Mouse (Mus musculus) liver, adult 2 months (tissue): Measurements from ENCODE around the gene Evl. TPM values are rescaled to one million over a fixed set of nuclear protein-coding genes. Genes with fewer than 3 reads are reported as not detected.

ENCODE experiments used
- DNase-seq: peaks from one replicate; pipeline ENCODE4 v3.0.0-alpha.2; 2011; ENCODE audit warnings: low read depth, low spot score; ENCODE audit errors: extremely low read depth
- H3K27ac ChIP-seq: fragments of 200-500 bp; replicated peaks from 2 replicates; pipeline ENCODE4 v1.5.1; 2012; ENCODE audit warnings: low read depth, mild to moderate bottlenecking, control low read depth, inconsistent platforms, low read length; ENCODE audit not compliant: insufficient read depth
- H3K27me3 ChIP-seq: fragments of 200-500 bp; 2 replicates; pipeline ENCODE4 v1.6.1; 2012; ENCODE audit warnings: mild to moderate bottlenecking, moderate library complexity, low read length, inconsistent platforms; ENCODE audit not compliant: control insufficient read depth, insufficient read depth
- H3K36me3 ChIP-seq: fragments of 200-500 bp; 2 replicates; pipeline ENCODE4 v1.6.1; 2012; ENCODE audit warnings: low read length, inconsistent platforms; ENCODE audit not compliant: control insufficient read depth, insufficient read depth
- H3K4me1 ChIP-seq: fragments of 200-500 bp; 2 replicates; pipeline ENCODE4 v1.6.1; 2011; ENCODE audit warnings: low read length; ENCODE audit not compliant: control insufficient read depth, insufficient read depth
- H3K4me3 ChIP-seq: fragments of 200-500 bp; 2 replicates; pipeline ENCODE4 v1.5.1; 2011; ENCODE audit warnings: low read depth, mild to moderate bottlenecking, control low read depth, low read length, moderate library complexity; ENCODE audit not compliant: insufficient read depth
- H3K79me2 ChIP-seq: fragments of 200-500 bp; 2 replicates; pipeline ENCODE4 v1.6.1; 2012; ENCODE audit warnings: inconsistent platforms, mild to moderate bottlenecking, low read length, moderate library complexity; ENCODE audit not compliant: control insufficient read depth, insufficient read depth
- H3K9ac ChIP-seq: fragments of 200-500 bp; 2 replicates; pipeline ENCODE4 v1.6.1; 2012; ENCODE audit warnings: low read depth, mild to moderate bottlenecking, control low read depth, inconsistent platforms, low read length
- CTCF ChIP-seq: fragments of 200-500 bp; IDR thresholded peaks from 2 replicates; pipeline ENCODE4 v1.5.1; 2011; ENCODE audit warnings: low read depth, low read length, control low read depth
- POLR2A ChIP-seq: fragments of 200-500 bp; IDR thresholded peaks from 2 replicates; pipeline ENCODE4 v1.6.1; 2011; ENCODE audit warnings: low read length, control low read depth; ENCODE audit not compliant: insufficient read depth; ENCODE audit errors: extremely low read depth
- WGBS: fragments of 180-500 bp; shearing (Covaris S2); methylation state at CpG from one replicate; pipeline ENCODE4 v1.1.7; 2018; 5-methylcytosine and 5-hydroxymethylcytosine counted together
- polyA plus RNA-seq: library from polyadenylated mRNA; depleted of rRNA; stranded (reverse); fragments of >200 nt; gene quantifications from 2 replicates; pipeline ENCODE4 v1.2.3, GENCODE M21; 2012
- total RNA-seq: library from RNA; depleted of rRNA; stranded (reverse); fragments of >200 nt; gene quantifications from 2 replicates; pipeline ENCODE4 v1.2.3, GENCODE M21; 2014

The Evl gene
- total and polyA plus RNA-seq, 2 experiments, result 5.3 to 6.9 TPM

GRCm38 (mm10) chr12:108547251-108547875 lies 7.2 kb upstream of the Evl start:
- no peak overlapping the region for H3K4me3 ChIP-seq
- H3K27ac ChIP-seq, result no peak overlapping the region
- WGBS, result 71% methylated on average over 15 of the region's 15 CpGs
- no peaks in the 10 kb centered on the region for H3K79me2 ChIP-seq
- H3K4me1 ChIP-seq, result no peaks in the 10 kb centered on the region
- TF ChIP-seq CTCF, result no peak
- no peak for TF ChIP-seq POLR2A
- 0 out of 2 replicates have a peak, but pooled peaks cover 2% of the 10 kb centered on the region for H3K27me3 ChIP-seq
- no peak for DNase-seq
- H3K36me3 ChIP-seq, result no peaks in the 10 kb centered on the region
- H3K9ac ChIP-seq, result no peak overlapping the region

GRCm38 (mm10) chr12:108551731-108552130 lies 2.8 kb upstream of the Evl start:
- H3K36me3 ChIP-seq, result no peaks in the 10 kb centered on the region
- no peak for DNase-seq
- no peaks in the 10 kb centered on the region for H3K79me2 ChIP-seq
- no peaks in the 10 kb centered on the region for H3K4me1 ChIP-seq
- WGBS, result 80% methylated on average over 7 of the region's 7 CpGs
- TF ChIP-seq POLR2A (no peak), CTCF (no peak)
- no peak overlapping the region for H3K27ac ChIP-seq
- no peak overlapping the region for H3K4me3 ChIP-seq
- peaks cover 20% of the 10 kb centered on the region for H3K27me3 ChIP-seq
- H3K9ac ChIP-seq, result no peak overlapping the region

- no peaks in the 10 kb centered on the region for H3K79me2 ChIP-seq
- 47% methylated on average over 6 of the region's 6 CpGs for WGBS
- H3K9ac ChIP-seq, result no peak overlapping the region
- no peak overlapping the region for H3K27ac ChIP-seq
- TF ChIP-seq POLR2A (no peak), CTCF (no peak)
- H3K4me3 ChIP-seq, result no peak overlapping the region
- no peaks in the 10 kb centered on the region for H3K36me3 ChIP-seq
- H3K27me3 ChIP-seq, result peaks cover 20% of the 10 kb centered on the region
- no peaks in the 10 kb centered on the region for H3K4me1 ChIP-seq
- DNase-seq, result no peak
Observed at GRCm38 (mm10) chr12:108553079-108553478, 1.4 kb upstream of the Evl start.

GRCm38 (mm10) chr12:108554861-108555556 lies 489 bp downstream of the Evl start:
- Histone ChIP-seq H3K27ac (no peak overlapping the region), H3K4me1 (no peaks in the 10 kb centered on the region), H3K79me2 (no peaks in the 10 kb centered on the region), H3K9ac (peak overlapping the region; percentile 66), H3K4me3 (peak overlapping the region; percentile 53), H3K27me3 (peaks cover 24% of the 10 kb centered on the region), H3K36me3 (no peaks in the 10 kb centered on the region)
- DNase-seq, result no peak
- no peak for TF ChIP-seq POLR2A
- TF ChIP-seq CTCF, result no peak
- WGBS, result 3% methylated on average over 63 of the region's 100 CpGs

- Histone ChIP-seq H3K9ac (no peak overlapping the region), H3K36me3 (no peaks in the 10 kb centered on the region), H3K4me3 (no peak overlapping the region), H3K27me3 (peaks cover 21% of the 10 kb centered on the region), H3K4me1 (no peaks in the 10 kb centered on the region), H3K79me2 (no peaks in the 10 kb centered on the region), H3K27ac (no peak overlapping the region)
- TF ChIP-seq POLR2A, result no peak
- no peak for TF ChIP-seq CTCF
- DNase-seq, result no peak
Observed at GRCm38 (mm10) chr12:108558194-108558593, 3.7 kb downstream of the Evl start.

GRCm38 (mm10) chr12:108563238-108563637 lies 8.7 kb downstream of the Evl start:
- WGBS, result 84% methylated on average over 3 of the region's 3 CpGs
- DNase-seq, result no peak
- TF ChIP-seq CTCF (peak; percentile 40; the same call in 1 of the 2 replicates), POLR2A (no peak)

More at GRCm38 (mm10) chr12:108563238-108563637, 8.7 kb downstream of the Evl start:
- Histone ChIP-seq H3K36me3 (no peaks in the 10 kb centered on the region), H3K9ac (no peak overlapping the region), H3K4me1 (no peaks in the 10 kb centered on the region), H3K4me3 (no peak overlapping the region), H3K27me3 (peaks cover 4% of the 10 kb centered on the region; the same call in 1 of the 2 replicates), H3K79me2 (no peaks in the 10 kb centered on the region), H3K27ac (no peak overlapping the region)
